Mouse (Mus musculus) stomach, postnatal 0 days (tissue): ENCODE measurements at regions not wholly inside any gene's neighbourhood (a gene's known extent, or its start where the extent isn't known, plus 50 kb on each side); places are given as distances from the start of the nearest gene placed in this dataset.

Experiments used
- CTCF ChIP-seq: IDR thresholded peaks from 2 replicates; pipeline ENCODE4 v1.5.1; 2016; ENCODE audit warnings: antibody characterized with exemption, low read depth, mild to moderate bottlenecking, moderate library complexity
- EP300 ChIP-seq: optimal IDR thresholded peaks from 2 replicates; pipeline ENCODE3; 2016; ENCODE audit warnings: antibody characterized with exemption

DNA sequence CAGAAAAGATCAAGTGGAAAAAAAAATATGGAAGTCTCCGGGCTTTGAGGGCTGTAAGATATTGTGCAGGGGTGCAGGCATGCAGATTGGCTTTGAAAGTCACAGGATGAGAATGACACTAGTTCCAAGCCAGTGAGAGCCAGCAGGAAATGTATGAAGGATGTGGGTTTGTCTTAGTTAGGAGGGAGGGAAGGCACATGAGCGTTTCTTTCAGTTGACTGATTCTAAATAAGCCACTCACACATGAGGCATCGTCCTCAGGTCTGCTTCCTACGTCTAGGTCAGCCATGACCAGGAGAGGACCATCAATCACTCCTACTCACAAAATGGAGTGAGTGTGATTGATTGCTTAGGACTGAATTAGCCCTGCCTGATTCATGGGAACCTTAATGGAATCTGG lies 1408.0 kb upstream of the Zeb2 start:
- TF ChIP-seq EP300, result no peak
- no peak for TF ChIP-seq CTCF
